17 mouse cellular contexts compared by ENCODE assay signal in the genomic region with DNA sequence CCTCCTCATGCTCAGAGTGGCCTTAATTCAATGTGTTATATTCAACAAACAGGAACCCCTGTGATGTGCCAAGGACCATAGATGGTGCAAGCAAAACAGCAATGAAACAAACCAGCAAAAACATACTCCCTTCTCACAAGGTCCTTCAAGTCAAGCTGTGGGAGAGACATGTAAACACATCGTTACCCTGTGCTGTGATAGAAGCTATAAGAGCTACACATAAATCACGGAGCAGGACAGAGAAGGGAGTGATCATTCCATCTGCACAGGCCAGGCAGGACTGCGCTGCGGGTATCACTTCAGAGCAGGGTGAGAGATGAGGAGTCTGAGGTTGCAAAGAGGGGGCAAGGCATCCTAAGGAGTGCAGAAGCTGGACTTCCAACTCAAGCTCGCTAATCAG.
DNase-seq lines count a peak whose midpoint lies in the region; ATAC-seq and TF ChIP-seq lines count a peak whose summit lies in the region.
"Had no signal": no experiment of that assay in that cellular context is flagged by ENCODE, and none has a peak within 500 bp of the region (broad histone marks: within the 10 kb centered on the region; RNA-seq: fewer than 3 reads in every experiment).

No protein-coding gene starts in this region.

- H3K4me2 ChIP-seq in heart, embryonic 14.5 days (ENCODE audit: low read length) = no peak overlapping the region
- no peak overlapping the region for H3K4me2 ChIP-seq in kidney, postnatal 0 days (ENCODE audit: low read length)
- H3K4me2 ChIP-seq in lung, postnatal 0 days (replicated peaks; ENCODE audit: low read depth, low read length) = no peak overlapping the region
- H3K4me2 ChIP-seq in stomach, embryonic 16.5 days (ENCODE audit: low read depth, low read length) = no peak overlapping the region
- H3K4me2 ChIP-seq: limb, embryonic 12.5 days; liver, embryonic 12.5 days had no signal

- 0 out of 2 replicates have a peak overlapping the region, but pooled peaks have one; percentile 34 for H3K9ac ChIP-seq in heart, embryonic 14.5 days (ENCODE audit: low read length)
- no peak overlapping the region for H3K9ac ChIP-seq in kidney, postnatal 0 days (ENCODE audit: low read depth, low read length)
- no peak overlapping the region for H3K9ac ChIP-seq in lung, postnatal 0 days (replicated peaks; ENCODE audit: low read depth)
- H3K9ac ChIP-seq in stomach, embryonic 16.5 days (ENCODE audit: low read length) = 0 out of 2 replicates have a peak overlapping the region, but pooled peaks have one; percentile 4
- H3K9ac ChIP-seq: limb, embryonic 12.5 days; liver, embryonic 12.5 days had no signal

- H3K9me3 ChIP-seq in heart, embryonic 14.5 days (ENCODE audit: control insufficient read depth, low read length) = no peaks in the 10 kb centered on the region
- no peaks in the 10 kb centered on the region for H3K9me3 ChIP-seq in kidney, postnatal 0 days (replicated peaks; ENCODE audit: low read length)
- no peaks in the 10 kb centered on the region for H3K9me3 ChIP-seq in lung, postnatal 0 days (ENCODE audit: low read length)
- H3K9me3 ChIP-seq in stomach, embryonic 16.5 days (replicated peaks; ENCODE audit: control insufficient read depth, low read length) = no peaks in the 10 kb centered on the region
- H3K9me3 ChIP-seq: heart, embryonic 10.5 days; limb, embryonic 12.5 days; liver, embryonic 12.5 days had no signal

- H3K36me3 ChIP-seq in heart, embryonic 14.5 days (ENCODE audit: control insufficient read depth, insufficient read depth, low read length) = no peaks in the 10 kb centered on the region
- no peaks in the 10 kb centered on the region for H3K36me3 ChIP-seq in kidney, postnatal 0 days (ENCODE audit: insufficient read depth, low read length)
- H3K36me3 ChIP-seq in lung, postnatal 0 days (ENCODE audit: insufficient read depth, low read length) = no peaks in the 10 kb centered on the region
- H3K36me3 ChIP-seq in stomach, embryonic 16.5 days (ENCODE audit: control insufficient read depth, insufficient read depth, low read length) = no peaks in the 10 kb centered on the region
- H3K36me3 ChIP-seq: heart, embryonic 10.5 days; limb, embryonic 12.5 days; liver, embryonic 12.5 days had no signal

- no peak overlapping the region for H3K4me3 ChIP-seq in heart, embryonic 14.5 days (ENCODE audit: control insufficient read depth in 1 of 2, insufficient read depth in 1 of 2, low read depth in 1 of 2, low read length in 2 of 2)
- no peak overlapping the region for H3K4me3 ChIP-seq in kidney, postnatal 0 days (replicated peaks; ENCODE audit: low read depth, low read length)
- no peak overlapping the region for H3K4me3 ChIP-seq in lung, postnatal 0 days (ENCODE audit: low read depth, low read length)
- H3K4me3 ChIP-seq in stomach, embryonic 16.5 days (replicated peaks; ENCODE audit: low read length) = no peak overlapping the region
- H3K4me3 ChIP-seq: heart, embryonic 10.5 days; limb, embryonic 12.5 days; liver, embryonic 12.5 days had no signal

- H3K27me3 ChIP-seq in heart, embryonic 14.5 days (ENCODE audit: control insufficient read depth, insufficient read depth, low read length) = no peaks in the 10 kb centered on the region
- no peaks in the 10 kb centered on the region for H3K27me3 ChIP-seq in kidney, postnatal 0 days (ENCODE audit: insufficient read depth, low read length)
- no peaks in the 10 kb centered on the region for H3K27me3 ChIP-seq in lung, postnatal 0 days (replicated peaks; ENCODE audit: insufficient read depth, low read length)
- H3K27me3 ChIP-seq in stomach, embryonic 16.5 days (ENCODE audit: control insufficient read depth, insufficient read depth, low read length) = no peaks in the 10 kb centered on the region
- H3K27me3 ChIP-seq: limb, embryonic 12.5 days; liver, embryonic 12.5 days had no signal

- TF ChIP-seq CTCF in kidney, postnatal 0 days (IDR thresholded peaks at IDR 0.05; ENCODE audit: low read depth) = no peak
- TF ChIP-seq CTCF in lung, postnatal 0 days (IDR thresholded peaks at IDR 0.05) = no peak

- DNase-seq in heart, adult 8-10 months (ENCODE audit: low spot score) = no peak
- DNase-seq in kidney, postnatal 0 days (ENCODE audit: low spot score) = peak; percentile 88
- no peak for DNase-seq in kidney, postnatal 10 days
- DNase-seq in lung, postnatal 0 days (ENCODE audit: low spot score) = peak; percentile 54
- no peak for DNase-seq in lung, postnatal 36 days
- DNase-seq: cerebellum, adult 2 months; cerebellum, postnatal 36 days; gastrocnemius, postnatal 14 days; lung, postnatal 14 days; retina, postnatal 1 day; thymus, postnatal 25 days had no signal

- peaks cover 22 to 81% of the 10 kb centered on the region in 2 experiments for H3K4me1 ChIP-seq in heart, embryonic 14.5 days (ENCODE audit: control insufficient read depth in 2 of 2, insufficient read depth in 2 of 2, low read length in 2 of 2)
- peaks cover 6% of the 10 kb centered on the region; the same call in 1 of the 2 replicates for H3K4me1 ChIP-seq in kidney, postnatal 0 days (replicated peaks; ENCODE audit: insufficient read depth, low read length)
- H3K4me1 ChIP-seq in lung, postnatal 0 days (ENCODE audit: insufficient read depth, low read depth, low read length) = peaks cover 36% of the 10 kb centered on the region
- peaks cover 66% of the 10 kb centered on the region for H3K4me1 ChIP-seq in stomach, embryonic 16.5 days (ENCODE audit: control insufficient read depth, insufficient read depth, low read length)

- WGBS in heart, embryonic 14.5 days = 72% methylated on average over 5 of the region's 5 CpGs
- 26% methylated on average over 5 of the region's 5 CpGs for WGBS in kidney, postnatal 0 days
- WGBS in lung, postnatal 0 days = 41% methylated on average over 5 of the region's 5 CpGs
- WGBS in stomach, embryonic 16.5 days = 52% methylated on average over 5 of the region's 5 CpGs

- TF ChIP-seq EP300 in lung, postnatal 0 days (IDR thresholded peaks at IDR 0.05) = no peak

- no peak overlapping the region for H3K27ac ChIP-seq in heart, embryonic 14.5 days (replicated peaks in 1 of 2; ENCODE audit: control insufficient read depth in 1 of 2, insufficient read depth in 1 of 2, low read depth in 2 of 2, low read length in 2 of 2)
- no peak overlapping the region for H3K27ac ChIP-seq in kidney, postnatal 0 days
- H3K27ac ChIP-seq in lung, postnatal 0 days (ENCODE audit: low read length) = peak overlapping the region; percentile 33; the same call in 1 of the 2 replicates
- H3K27ac ChIP-seq in stomach, embryonic 16.5 days (ENCODE audit: low read length) = 0 out of 2 replicates have a peak overlapping the region, but pooled peaks have one; percentile 0
- H3K27ac ChIP-seq: heart, embryonic 10.5 days; limb, embryonic 12.5 days; liver, embryonic 12.5 days had no signal

- no peak for ATAC-seq in heart, embryonic 14.5 days (ENCODE audit: insufficient number of reproducible peaks, insufficient read depth, low FRiP score, low read depth)
- peak; percentile 84 for ATAC-seq in kidney, postnatal 0 days (replicated peaks; ENCODE audit: low FRiP score, low read depth)
- no peak for ATAC-seq in lung, postnatal 0 days
- no peak for ATAC-seq in stomach, embryonic 16.5 days (ENCODE audit: insufficient read depth, low FRiP score)
- ATAC-seq: liver, embryonic 12.5 days; midbrain, embryonic 16.5 days had no signal

Comparison
In these comparisons a context has a peak if more than half of its experiments do, and no peak if none do; other contexts are left out.
1. DNase-seq: peak in kidney, postnatal 0 days (single experiment) and lung, postnatal 0 days (single experiment); none in heart, adult 8-10 months (single experiment), kidney, postnatal 10 days (single experiment) and lung, postnatal 36 days (single experiment).
2. H3K27ac ChIP-seq: peak in lung, postnatal 0 days (single experiment) and stomach, embryonic 16.5 days (single experiment); none in heart, embryonic 14.5 days (0 of 2) and kidney, postnatal 0 days (single experiment).
3. H3K9ac ChIP-seq: peak in heart, embryonic 14.5 days (single experiment) and stomach, embryonic 16.5 days (single experiment); none in kidney, postnatal 0 days (single experiment) and lung, postnatal 0 days (single experiment).